Mouse (Mus musculus): ENCODE data around the gene Lrrc23.

DNA sequence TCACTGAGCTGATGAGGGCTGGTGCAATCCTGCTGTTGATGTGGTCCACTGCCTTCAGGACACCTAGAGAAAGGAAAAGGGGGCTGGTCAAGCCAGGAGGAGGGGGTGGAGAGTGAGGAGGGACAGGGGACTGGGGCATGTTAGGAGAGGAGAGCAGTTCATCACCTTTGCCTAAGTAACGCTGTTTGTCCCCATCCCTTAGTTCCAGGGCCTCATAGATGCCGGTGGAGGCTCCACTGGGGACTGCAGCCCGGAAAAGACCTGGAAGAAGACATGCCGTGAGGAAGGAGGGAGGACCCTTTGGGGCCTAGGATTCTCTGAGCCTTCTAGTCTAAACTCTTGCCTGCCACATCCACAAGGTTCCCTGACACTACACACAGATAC lies 12.0 kb downstream of the Lrrc23 start:
- no peak for TF ChIP-seq CTCF (IDR thresholded peaks at IDR 0.05; ENCODE audit: low read depth, low read length)
- no peak for TF ChIP-seq POLR2A (IDR thresholded peaks at IDR 0.05; ENCODE audit: insufficient read depth, low read length)
- no peak for TF ChIP-seq EP300 (IDR thresholded peaks at IDR 0.05; ENCODE audit: insufficient read depth, low read depth, low read length)
